Mouse (Mus musculus) brain, embryonic 14.5 days (tissue): Measurements from ENCODE around the gene Klf13.

Experiments used
- CTCF ChIP-seq: fragments of 200-500 bp; IDR thresholded peaks from 2 replicates; pipeline ENCODE4 v1.5.1; 2012; ENCODE audit warnings: inconsistent platforms, mild to moderate bottlenecking, moderate library complexity, borderline replicate concordance; ENCODE audit not compliant: insufficient read depth, insufficient read length; ENCODE audit errors: extremely low read depth
- POLR2A ChIP-seq: fragments of 200-500 bp; IDR thresholded peaks from 2 replicates; pipeline ENCODE4 v1.6.1; 2012; ENCODE audit warnings: mild to moderate bottlenecking, inconsistent platforms, borderline replicate concordance; ENCODE audit not compliant: poor library complexity, insufficient read depth, insufficient read length, severe bottlenecking; ENCODE audit errors: extremely low read depth

GRCm38 (mm10) chr7:63918771-63919768 lies 19.6 kb downstream of the Klf13 start:
- no peak for TF ChIP-seq CTCF
- no peak for TF ChIP-seq POLR2A
